ENCODE assay signal across 8 mouse cellular contexts in the genomic region with DNA sequence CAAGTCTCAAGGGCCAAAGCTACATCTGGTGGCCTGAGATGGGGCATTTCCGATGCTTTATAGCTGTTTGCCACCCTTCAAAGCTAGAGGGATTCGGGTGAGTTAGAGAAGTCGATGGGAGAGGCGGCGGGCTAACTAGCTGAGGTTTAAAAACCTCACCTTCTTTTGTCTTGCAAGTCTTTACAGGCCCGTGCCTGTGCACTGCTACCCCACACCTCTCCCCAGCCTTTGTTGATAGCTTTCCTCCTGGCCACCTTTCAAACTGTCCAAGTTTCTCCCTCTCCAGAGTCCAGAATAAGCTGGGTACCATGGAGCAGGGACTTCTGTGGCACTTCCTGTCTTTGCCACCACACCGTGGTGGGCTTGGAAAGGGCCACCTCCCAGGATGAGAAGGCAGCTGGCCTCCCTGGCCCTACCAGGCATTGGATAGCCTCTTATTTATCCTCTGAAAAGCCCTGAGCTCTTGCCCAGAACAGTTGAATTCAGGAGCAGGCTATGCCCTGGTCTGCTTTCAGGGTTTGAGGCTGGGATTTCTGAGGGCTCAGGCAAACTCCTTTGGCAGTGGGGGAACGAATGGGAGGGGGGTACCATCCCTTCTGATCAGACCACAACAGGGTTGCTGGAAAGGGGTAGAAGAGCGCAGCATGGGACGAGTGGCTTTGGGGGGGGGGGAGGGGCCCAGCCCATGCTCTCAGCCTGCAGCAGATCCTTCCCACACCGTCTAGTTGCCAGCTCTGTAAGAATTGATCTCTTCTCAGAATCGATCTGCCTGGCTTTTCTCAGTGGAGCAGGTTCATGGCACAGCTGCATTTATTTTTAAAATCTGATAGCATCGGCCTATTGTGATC. TPM values are rescaled to one million over a fixed set of nuclear protein-coding genes. Genes with fewer than 3 reads are reported as not detected.
DNase-seq lines count a peak whose midpoint lies in the region; ATAC-seq and TF ChIP-seq lines count a peak whose summit lies in the region.

No protein-coding gene starts in this region.

- H3K9ac ChIP-seq in intestine, embryonic 14.5 days (ENCODE audit: low read length), result no peak overlapping the region
- H3K9ac ChIP-seq in intestine, postnatal 0 days (ENCODE audit: low read depth, low read length), result no peak overlapping the region
- H3K9ac ChIP-seq in hindbrain, embryonic 12.5 days, result peak overlapping the region; percentile 50

- no peak for TF ChIP-seq CTCF in intestine, postnatal 0 days (IDR thresholded peaks at IDR 0.05; ENCODE audit: low read depth)
- no peak for TF ChIP-seq CTCF in brain, embryonic 14.5 days (IDR thresholded peaks at IDR 0.05; ENCODE audit: borderline replicate concordance, extremely low read depth, insufficient read depth, insufficient read length)

- peaks cover 62% of the 10 kb centered on the region for H3K4me1 ChIP-seq in intestine, embryonic 14.5 days (replicated peaks; ENCODE audit: control insufficient read depth, insufficient read depth, low read length)
- H3K4me1 ChIP-seq in intestine, postnatal 0 days (replicated peaks; ENCODE audit: control insufficient read depth, insufficient read depth, low read length), result peaks cover 12% of the 10 kb centered on the region
- peaks cover 90% of the 10 kb centered on the region for H3K4me1 ChIP-seq in hindbrain, embryonic 12.5 days

- peak overlapping the region; percentile 14; the same call in 1 of the 2 replicates for H3K27ac ChIP-seq in intestine, embryonic 14.5 days (ENCODE audit: low read depth)
- no peak overlapping the region; the same call in 1 of the 2 replicates for H3K27ac ChIP-seq in intestine, postnatal 0 days (ENCODE audit: low read depth, low read length)
- H3K27ac ChIP-seq in hindbrain, embryonic 12.5 days, result peak overlapping the region; percentile 93
- peak overlapping the region; percentile 82 for H3K27ac ChIP-seq in macrophage

- no peak overlapping the region for H3K4me2 ChIP-seq in intestine, embryonic 14.5 days (ENCODE audit: low read length)
- no peak overlapping the region for H3K4me2 ChIP-seq in intestine, postnatal 0 days (replicated peaks; ENCODE audit: low read depth)
- H3K4me2 ChIP-seq in hindbrain, embryonic 12.5 days (replicated peaks), result peak overlapping the region; percentile 56

- H3K36me3 ChIP-seq in intestine, embryonic 14.5 days (ENCODE audit: control insufficient read depth, insufficient read depth, low read length), result no peaks in the 10 kb centered on the region
- no peaks in the 10 kb centered on the region for H3K36me3 ChIP-seq in intestine, postnatal 0 days (ENCODE audit: control insufficient read depth, insufficient read depth)
- H3K36me3 ChIP-seq in hindbrain, embryonic 12.5 days, result no peaks in the 10 kb centered on the region
- H3K36me3 ChIP-seq in macrophage (ENCODE audit: inconsistent target), result no peaks in the 10 kb centered on the region

- TF ChIP-seq POLR2A in brain, embryonic 14.5 days (IDR thresholded peaks at IDR 0.05; ENCODE audit: borderline replicate concordance, extremely low read depth, insufficient read depth, insufficient read length, poor library complexity, severe bottlenecking), result no peak

- H3K27me3 ChIP-seq in intestine, embryonic 14.5 days (replicated peaks; ENCODE audit: control insufficient read depth, insufficient read depth, low read length), result no peaks in the 10 kb centered on the region
- no peaks in the 10 kb centered on the region for H3K27me3 ChIP-seq in intestine, postnatal 0 days (replicated peaks; ENCODE audit: control insufficient read depth, insufficient read depth, low read length)
- H3K27me3 ChIP-seq in hindbrain, embryonic 12.5 days, result no peaks in the 10 kb centered on the region

- no peaks in the 10 kb centered on the region for H3K79me2 ChIP-seq in macrophage (ENCODE audit: inconsistent target)

- ATAC-seq in intestine, embryonic 14.5 days (replicated peaks; ENCODE audit: low FRiP score, low TSS enrichment, low read depth), result no peak
- ATAC-seq in intestine, postnatal 0 days, result no peak
- ATAC-seq in hindbrain, embryonic 12.5 days (ENCODE audit: low FRiP score), result no peak
- no peak for ATAC-seq in megakaryocyte progenitor cell, adult 5-6 weeks (replicated peaks; ENCODE audit: poor library complexity)

- 31% methylated on average over 13 of the region's 13 CpGs for WGBS in intestine, embryonic 14.5 days
- 57% methylated on average over 13 of the region's 13 CpGs for WGBS in intestine, postnatal 0 days
- WGBS in hindbrain, embryonic 12.5 days, result 5% methylated on average over 13 of the region's 13 CpGs
- 81% methylated on average over 12 of the region's 13 CpGs for WGBS in macrophage (ENCODE audit: missing documents)

- H3K4me3 ChIP-seq in intestine, embryonic 14.5 days (ENCODE audit: low read depth, low read length), result no peak overlapping the region
- H3K4me3 ChIP-seq in intestine, postnatal 0 days (ENCODE audit: low read depth, low read length), result no peak overlapping the region
- H3K4me3 ChIP-seq in hindbrain, embryonic 12.5 days, result no peak overlapping the region; the same call in 1 of the 2 replicates
- H3K4me3 ChIP-seq in macrophage (ENCODE audit: inconsistent target), result no peak overlapping the region

- DNase-seq in intestine, embryonic 14.5 days (ENCODE audit: low spot score), result no peak
- peak; percentile 75 for DNase-seq in brain, embryonic 14.5 days (ENCODE audit: low read depth)
- DNase-seq in ovary, postnatal 10 days (ENCODE audit: low spot score), result no peak
- DNase-seq in adrenal gland, postnatal 25 days, result no peak

- H3K9me3 ChIP-seq in intestine, embryonic 14.5 days (ENCODE audit: control insufficient read depth, low read length), result no peaks in the 10 kb centered on the region
- no peaks in the 10 kb centered on the region for H3K9me3 ChIP-seq in intestine, postnatal 0 days (ENCODE audit: control insufficient read depth)
- no peaks in the 10 kb centered on the region for H3K9me3 ChIP-seq in hindbrain, embryonic 12.5 days (replicated peaks)

RNA-seq across cellular contexts. Expression of gene Trim8, which starts 28.3 kb away (rescaled TPM):
- 20.1 and 21.1 TPM in 2 replicates for polyA plus RNA-seq in intestine, embryonic 14.5 days (2014; fragmentation: Nextera tagmentation; extraction: Ambion mirVana)
- polyA plus RNA-seq in intestine, postnatal 0 days (2015; fragmentation: Nextera tagmentation; extraction: Ambion mirVana), result 16.7 and 17.1 TPM in 2 replicates
- 35.3 and 63.0 TPM in 2 replicates for polyA plus RNA-seq in brain, embryonic 14.5 days (2012; rRNA removed)
- polyA plus RNA-seq in hindbrain, embryonic 12.5 days (2016; fragmentation: Nextera tagmentation; extraction: Ambion mirVana), result 41.8 and 44.7 TPM in 2 replicates
- 10 to 100 TPM; 15.9 to 99.6 (median 53.2) TPM for total RNA-seq in macrophage (2018; cell fraction: chromatin; rRNA removed)
- total RNA-seq in macrophage (2018; cell fraction: cytosol; rRNA removed), result 100 to 1,000 TPM in 1 of 26 experiments, 10 to 100 TPM in 25; 25.7 to 101 (median 73.3) TPM
- 100 to 1,000 TPM in 4 of 26 experiments, 10 to 100 TPM in 22; 24.4 to 126 (median 65.5) TPM for total RNA-seq in macrophage (2018; cell fraction: nucleus; rRNA removed)
- 33.5 to 58.8 TPM (median 46.5 TPM) in 3 replicates for polyA plus RNA-seq in macrophage (2018)
- 50.9 and 52.6 TPM in 2 replicates for total RNA-seq in adrenal gland, postnatal 25 days (2021)
- total RNA-seq in megakaryocyte progenitor cell, adult 5-6 weeks (2015), result 9.7 and 18.0 TPM in 2 replicates
- total RNA-seq in megakaryocyte progenitor cell, adult 5-6 weeks (2017), result 12.8 and 12.9 TPM in 2 replicates

RNA-seq across cellular contexts. Expression of gene Arl3, which starts 43.2 kb away (rescaled TPM):
- 64.3 and 73.9 TPM in 2 replicates for polyA plus RNA-seq in intestine, embryonic 14.5 days (2014; fragmentation: Nextera tagmentation; extraction: Ambion mirVana)
- polyA plus RNA-seq in intestine, postnatal 0 days (2015; fragmentation: Nextera tagmentation; extraction: Ambion mirVana), result 21.1 and 25.6 TPM in 2 replicates
- 169 and 180 TPM in 2 replicates for polyA plus RNA-seq in brain, embryonic 14.5 days (2012; rRNA removed)
- 190 and 196 TPM in 2 replicates for polyA plus RNA-seq in hindbrain, embryonic 12.5 days (2016; fragmentation: Nextera tagmentation; extraction: Ambion mirVana)
- 10 to 100 TPM in 10 of 26 experiments, 1 to 10 TPM in 16; 1.4 to 28.2 (median 8.6) TPM for total RNA-seq in macrophage (2018; cell fraction: chromatin; rRNA removed)
- total RNA-seq in macrophage (2018; cell fraction: cytosol; rRNA removed), result 10 to 100 TPM; 24.0 to 41.5 (median 31.3) TPM
- 10 to 100 TPM in 11 of 26 experiments, 1 to 10 TPM in 15; 3.3 to 25.5 (median 8.6) TPM for total RNA-seq in macrophage (2018; cell fraction: nucleus; rRNA removed)
- polyA plus RNA-seq in macrophage (2018), result 31.2 to 78.5 TPM (median 36.3 TPM) in 3 replicates
- 50.3 and 61.0 TPM in 2 replicates for total RNA-seq in adrenal gland, postnatal 25 days (2021)
- 12.5 and 15.6 TPM in 2 replicates for total RNA-seq in megakaryocyte progenitor cell, adult 5-6 weeks (2015)
- 10.2 and 13.4 TPM in 2 replicates for total RNA-seq in megakaryocyte progenitor cell, adult 5-6 weeks (2017)

RNA-seq across cellular contexts. Expression of gene Sfxn2, which starts 43.3 kb away (rescaled TPM):
- polyA plus RNA-seq in intestine, embryonic 14.5 days (2014; fragmentation: Nextera tagmentation; extraction: Ambion mirVana), result 18.2 and 19.2 TPM in 2 replicates
- 5.2 and 6.2 TPM in 2 replicates for polyA plus RNA-seq in intestine, postnatal 0 days (2015; fragmentation: Nextera tagmentation; extraction: Ambion mirVana)
- 11.8 and 12.6 TPM in 2 replicates for polyA plus RNA-seq in brain, embryonic 14.5 days (2012; rRNA removed)
- 14.6 and 15.0 TPM in 2 replicates for polyA plus RNA-seq in hindbrain, embryonic 12.5 days (2016; fragmentation: Nextera tagmentation; extraction: Ambion mirVana)
- total RNA-seq in macrophage (2018; cell fraction: chromatin; rRNA removed), result 10 to 100 TPM in 12 of 26 experiments, 1 to 10 TPM in 13, under 1 TPM in 1; 1.00 to 20.7 (median 9.2) TPM
- 1 to 10 TPM; 4.2 to 8.7 (median 6.3) TPM for total RNA-seq in macrophage (2018; cell fraction: cytosol; rRNA removed)
- total RNA-seq in macrophage (2018; cell fraction: nucleus; rRNA removed), result 10 to 100 TPM in 10 of 26 experiments, 1 to 10 TPM in 16; 2.9 to 19.8 (median 7.7) TPM
- 3.7 to 8.0 TPM (median 6.1 TPM) in 3 replicates for polyA plus RNA-seq in macrophage (2018)
- 8.0 and 12.7 TPM in 2 replicates for total RNA-seq in adrenal gland, postnatal 25 days (2021)
- total RNA-seq in megakaryocyte progenitor cell, adult 5-6 weeks (2015), result 7.8 and 9.2 TPM in 2 replicates
- 8.9 and 9.7 TPM in 2 replicates for total RNA-seq in megakaryocyte progenitor cell, adult 5-6 weeks (2017)
